Mouse (Mus musculus) CH12.LX (cell line): ENCODE results near the gene A730061H03Rik. TPM values are rescaled to one million over a fixed set of nuclear protein-coding genes. Genes with fewer than 3 reads are reported as not detected.

Experiments used
- DNase-seq: peaks from one replicate; pipeline ENCODE4 v3.0.0-alpha.2; 2013; ENCODE audit errors: extremely low read depth
- H3K27ac ChIP-seq: 2 replicates; pipeline ENCODE4 v1.5.1; 2012; ENCODE audit warnings: low read depth, mild to moderate bottlenecking, control low read depth, moderate library complexity; ENCODE audit not compliant: insufficient read depth
- H3K27me3 ChIP-seq: replicated peaks from 2 replicates; pipeline ENCODE3; 2012; ENCODE audit warnings: inconsistent platforms
- H3K36me3 ChIP-seq, 2 experiments: replicated peaks in 1 of 2; 2 replicates each; pipeline versions ENCODE3 to v1.6.1; 2012; ENCODE audit warnings: inconsistent platforms in 1 of 2, low read length in 1 of 2, mild to moderate bottlenecking in 1 of 2, mixed read lengths in 1 of 2, moderate library complexity in 1 of 2; ENCODE audit not compliant: control insufficient read depth in 1 of 2, insufficient read depth in 1 of 2
- H3K4me1 ChIP-seq, 2 experiments: 2 replicates each; pipeline ENCODE4 v1.6.1; 2012; ENCODE audit warnings: inconsistent platforms in 1 of 2, moderate library complexity in 1 of 2; ENCODE audit not compliant: insufficient read depth in 2 of 2, control insufficient read depth in 1 of 2
- H3K4me2 ChIP-seq: 2 replicates; pipeline ENCODE4 v1.6.1; 2012; ENCODE audit warnings: low read depth, mild to moderate bottlenecking, control low read depth; ENCODE audit not compliant: poor library complexity, insufficient read depth, severe bottlenecking
- H3K4me3 ChIP-seq, 3 experiments: fragments of 150-350 bp in 1 of 3; sonication (generic) in 1 of 3; replicated peaks in 1 of 3; 2 replicates each; pipeline versions ENCODE3 to v1.5.1; 2011 to 2012; ENCODE audit warnings: low read depth in 2 of 3, low read length in 2 of 3, mild to moderate bottlenecking in 2 of 3, moderate library complexity in 2 of 3, control low read depth in 1 of 3, improper control_type of control experiment in 1 of 3, inconsistent platforms in 1 of 3, mixed read lengths in 1 of 3; ENCODE audit not compliant: poor library complexity in 1 of 3
- H3K79me2 ChIP-seq: replicated peaks from 2 replicates; pipeline ENCODE4 v1.6.1; 2012; ENCODE audit warnings: mild to moderate bottlenecking, moderate library complexity; ENCODE audit not compliant: control insufficient read depth, poor library complexity, insufficient read depth, severe bottlenecking; ENCODE audit errors: extremely low read depth
- H3K9ac ChIP-seq: 2 replicates; pipeline ENCODE4 v1.6.1; 2012; ENCODE audit warnings: low read depth, mild to moderate bottlenecking, control low read depth, moderate library complexity; ENCODE audit not compliant: insufficient read depth
- H3K9me3 ChIP-seq: replicated peaks from 2 replicates; pipeline ENCODE3; 2012; ENCODE audit warnings: low read length, inconsistent platforms, mixed read lengths
- BHLHE40 ChIP-seq: IDR thresholded peaks from 2 replicates; pipeline ENCODE4 v1.6.1; 2011; ENCODE audit warnings: mild to moderate bottlenecking, low read depth, low read length, improper control_type of control experiment
- CHD2 ChIP-seq: IDR thresholded peaks from 2 replicates; pipeline ENCODE4 v1.6.1; 2011; ENCODE audit warnings: low read length, improper control_type of control experiment
- HCFC1 ChIP-seq: IDR thresholded peaks from 2 replicates; pipeline ENCODE4 v1.6.1; 2012; ENCODE audit warnings: low read depth, mild to moderate bottlenecking, inconsistent platforms, low read length, improper control_type of control experiment
- JUN ChIP-seq: IDR thresholded peaks from 2 replicates; pipeline ENCODE4 v1.6.1; 2011; ENCODE audit warnings: low read depth, mild to moderate bottlenecking, low read length, improper control_type of control experiment, moderate library complexity; ENCODE audit not compliant: insufficient read depth
- KAT2A ChIP-seq: IDR thresholded peaks from 2 replicates; pipeline ENCODE4 v1.6.1; 2012; ENCODE audit warnings: low read length, improper control_type of control experiment, inconsistent platforms; ENCODE audit not compliant: insufficient replicate concordance
- MAX ChIP-seq: IDR thresholded peaks from 2 replicates; pipeline ENCODE4 v1.6.1; 2011; ENCODE audit warnings: low read length, improper control_type of control experiment
- MAZ ChIP-seq: IDR thresholded peaks from 2 replicates; pipeline ENCODE4 v1.6.1; 2012; ENCODE audit warnings: low read depth, mild to moderate bottlenecking, inconsistent platforms, low read length, improper control_type of control experiment, moderate library complexity
- MEF2A ChIP-seq: IDR thresholded peaks from 2 replicates; pipeline ENCODE4 v1.6.1; 2014; ENCODE audit warnings: low read depth, mild to moderate bottlenecking, inconsistent platforms, low read length, improper control_type of control experiment, borderline replicate concordance
- MYC ChIP-seq: IDR thresholded peaks from 2 replicates; pipeline ENCODE4 v1.6.1; 2011; ENCODE audit warnings: low read depth, mild to moderate bottlenecking, improper control_type of control experiment, low read length
- NRF1 ChIP-seq: IDR thresholded peaks from 2 replicates; pipeline ENCODE4 v1.6.1; 2014; ENCODE audit warnings: low read depth, mild to moderate bottlenecking, inconsistent platforms, low read length, improper control_type of control experiment, moderate library complexity
- POLR2AphosphoS2 ChIP-seq: IDR thresholded peaks from 2 replicates; pipeline ENCODE4 v1.6.1; 2011; ENCODE audit warnings: low read depth, low read length, improper control_type of control experiment
- RAD21 ChIP-seq: IDR thresholded peaks from 2 replicates; pipeline ENCODE4 v1.6.1; 2011; ENCODE audit warnings: low read depth, mild to moderate bottlenecking, low read length, improper control_type of control experiment, moderate library complexity
- SMC3 ChIP-seq: IDR thresholded peaks from 2 replicates; pipeline ENCODE4 v1.6.1; 2011; ENCODE audit warnings: low read depth, low read length, improper control_type of control experiment
- TCF12 ChIP-seq: IDR thresholded peaks from 2 replicates; pipeline ENCODE4 v1.6.1; 2014; ENCODE audit warnings: low read depth, mild to moderate bottlenecking, inconsistent platforms, low read length, improper control_type of control experiment
- UBTF ChIP-seq: IDR thresholded peaks from 2 replicates; pipeline ENCODE4 v1.6.1; 2012; ENCODE audit warnings: low read depth, mild to moderate bottlenecking, inconsistent platforms, low read length, improper control_type of control experiment, moderate library complexity
- ZKSCAN1 ChIP-seq: IDR thresholded peaks from 2 replicates; pipeline ENCODE4 v1.6.1; 2012; ENCODE audit warnings: low read depth, inconsistent platforms, low read length, improper control_type of control experiment, borderline replicate concordance
- ZMIZ1 ChIP-seq: IDR thresholded peaks from 2 replicates; pipeline ENCODE4 v1.6.1; 2012; ENCODE audit warnings: low read depth, mild to moderate bottlenecking, inconsistent platforms, low read length, improper control_type of control experiment
- dilution Hi-C: fragments of 300-500 bp; cut with MboI; formaldehyde crosslinking; loops from 2 replicates; pipeline ENCODE4 v1.14.3; 2020; ENCODE audit warnings: low sequenced_read_pairs; ENCODE audit not compliant: extremely low pct_unique_long_range_greater_than_20kb, extremely low pct_ligation_motif_present
- in situ Hi-C: fragments of 300-500 bp; cut with MboI; formaldehyde crosslinking; loops from 3 replicates; pipeline ENCODE4 v1.14.3; 2019; ENCODE audit warnings: low sequenced_read_pairs, low pct_ligation_motif_present, low pct_unique_long_range_greater_than_20kb, mixed read lengths
- polyA plus RNA-seq: library from polyadenylated mRNA; unstranded; fragments of >175 nt; gene quantifications from 2 replicates; pipeline ENCODE4 v1.2.1, GENCODE M21; 2012; ENCODE audit warnings: low read depth; ENCODE audit not compliant: insufficient read length
- total RNA-seq, 2 experiments: library from RNA; depleted of rRNA; stranded (reverse); fragments of 300-350 nt in 1 of 2; fragments of >200 nt in 1 of 2; gene quantifications; 2 replicates each; pipeline ENCODE4 v1.2.3; 2012 to 2014

A730061H03Rik gene
- total and polyA plus RNA-seq, 3 experiments = 0.34 to 0.93 TPM; not detected in 1

- H3K79me2 ChIP-seq = no peaks in the 10 kb centered on the region
- peaks cover 0 to 3% of the 10 kb centered on the region in 2 experiments for H3K36me3 ChIP-seq
- no peak within 1 kb of the TSS for H3K4me2 ChIP-seq
- TF ChIP-seq ZMIZ1 (no peak), JUN (no peak), ZKSCAN1 (no peak), MYC (no peak), RAD21 (no peak), CHD2 (no peak), MAZ (no peak), MAX (no peak), HCFC1 (no peak), UBTF (no peak), POLR2AphosphoS2 (no peak), SMC3 (no peak), NRF1 (no peak), MEF2A (no peak), BHLHE40 (no peak), KAT2A (no peak), TCF12 (no peak)
- TF ChIP-seq, all 38 proteins: peak for 0
- no peak within 1 kb of the TSS for H3K4me3 ChIP-seq
- no peaks in the 10 kb centered on the region for H3K9me3 ChIP-seq
- dilution Hi-C loops (no loop called here), in situ Hi-C loops (no loop called here)
- peaks cover 11 to 40% of the 10 kb centered on the region in 2 experiments for H3K4me1 ChIP-seq
- no peak within 1 kb of the TSS for H3K27ac ChIP-seq
- peaks cover 24% of the 10 kb centered on the region for H3K27me3 ChIP-seq
- DNase-seq = no peak
- H3K9ac ChIP-seq = no peak within 1 kb of the TSS
These were observed 50.0 kb downstream of the A730061H03Rik start, which contains the start of gene Cpne6 for GRCm38 (mm10) chr14:55510125-55510731. Cpne6 (plus strand) TSS chr14:55510445.

Other genes with a start within 250 kb of the A730061H03Rik start
Only the 20 nearest of the 30 such genes appear.
- 37.3 and 40.3 TPM in 2 replicates for gene Dhrs4, start 81.6 kb downstream of the A730061H03Rik start, total RNA-seq (2012; rRNA removed)
- gene Dhrs4, start 81.6 kb downstream of the A730061H03Rik start, total RNA-seq (2014; rRNA removed) = 24.7 and 27.9 TPM in 2 replicates
- 60.2 and 77.6 TPM in 2 replicates for gene Dhrs4, start 81.6 kb downstream of the A730061H03Rik start, polyA plus RNA-seq
- 1.3 and 2.3 TPM in 2 replicates for gene Carmil3, start 69.8 kb downstream of the A730061H03Rik start, total RNA-seq (2012; rRNA removed)
- 1.00 and 1.9 TPM in 2 replicates for gene Carmil3, start 69.8 kb downstream of the A730061H03Rik start, total RNA-seq (2014; rRNA removed)
- gene Carmil3, start 69.8 kb downstream of the A730061H03Rik start, polyA plus RNA-seq = 5.2 and 6.0 TPM in 2 replicates
- gene Cpne6, start 50.0 kb downstream of the A730061H03Rik start, total RNA-seq (2012; rRNA removed) = not detected in 2 replicates
- not detected in 2 replicates for gene Cpne6, start 50.0 kb downstream of the A730061H03Rik start, total RNA-seq (2014; rRNA removed)
- gene Cpne6, start 50.0 kb downstream of the A730061H03Rik start, polyA plus RNA-seq = not detected in 2 replicates
- 0.13 and 0.29 TPM in 2 replicates for gene Nrl, start 35.4 kb downstream of the A730061H03Rik start, total RNA-seq (2012; rRNA removed)
- 0.14 and 0.86 TPM in 2 replicates for gene Nrl, start 35.4 kb downstream of the A730061H03Rik start, total RNA-seq (2014; rRNA removed)
- gene Nrl, start 35.4 kb downstream of the A730061H03Rik start, polyA plus RNA-seq = 0.20 TPM in 1 of 2 replicates, not detected in the other
- gene Pck2, start 20.1 kb downstream of the A730061H03Rik start, total RNA-seq (2012; rRNA removed) = 105 and 286 TPM in 2 replicates
- gene Pck2, start 20.1 kb downstream of the A730061H03Rik start, total RNA-seq (2014; rRNA removed) = 113 and 120 TPM in 2 replicates
- 144 and 149 TPM in 2 replicates for gene Pck2, start 20.1 kb downstream of the A730061H03Rik start, polyA plus RNA-seq
- gene Dcaf11, start 400 bp downstream of the A730061H03Rik start, total RNA-seq (2012; rRNA removed) = 36.1 and 39.1 TPM in 2 replicates
- gene Dcaf11, start 400 bp downstream of the A730061H03Rik start, total RNA-seq (2014; rRNA removed) = 29.3 and 30.2 TPM in 2 replicates
- 29.6 and 32.6 TPM in 2 replicates for gene Dcaf11, start 400 bp downstream of the A730061H03Rik start, polyA plus RNA-seq
- not detected in 2 replicates for gene Fitm1, start 15.2 kb upstream of the A730061H03Rik start, total RNA-seq (2012; rRNA removed)
- not detected in 2 replicates for gene Fitm1, start 15.2 kb upstream of the A730061H03Rik start, total RNA-seq (2014; rRNA removed)
- gene Fitm1, start 15.2 kb upstream of the A730061H03Rik start, polyA plus RNA-seq = not detected in 2 replicates
- 292 and 335 TPM in 2 replicates for gene Psme1, start 17.7 kb upstream of the A730061H03Rik start, total RNA-seq (2012; rRNA removed)
- gene Psme1, start 17.7 kb upstream of the A730061H03Rik start, total RNA-seq (2014; rRNA removed) = 338 and 377 TPM in 2 replicates
- gene Psme1, start 17.7 kb upstream of the A730061H03Rik start, polyA plus RNA-seq = 638 and 740 TPM in 2 replicates
- gene Emc9, start 24.9 kb upstream of the A730061H03Rik start, total RNA-seq (2012; rRNA removed) = 9.6 and 10.4 TPM in 2 replicates
- gene Emc9, start 24.9 kb upstream of the A730061H03Rik start, total RNA-seq (2014; rRNA removed) = 1.6 and 1.7 TPM in 2 replicates
- 3.7 and 4.2 TPM in 2 replicates for gene Emc9, start 24.9 kb upstream of the A730061H03Rik start, polyA plus RNA-seq
- 634 and 684 TPM in 2 replicates for gene Psme2, start 30.7 kb upstream of the A730061H03Rik start, total RNA-seq (2012; rRNA removed)
- gene Psme2, start 30.7 kb upstream of the A730061H03Rik start, total RNA-seq (2014; rRNA removed) = 467 and 546 TPM in 2 replicates
- 650 and 757 TPM in 2 replicates for gene Psme2, start 30.7 kb upstream of the A730061H03Rik start, polyA plus RNA-seq
- 14.8 and 15.9 TPM in 2 replicates for gene Rnf31, start 31.3 kb upstream of the A730061H03Rik start, total RNA-seq (2012; rRNA removed)
- 3.2 and 3.8 TPM in 2 replicates for gene Rnf31, start 31.3 kb upstream of the A730061H03Rik start, total RNA-seq (2014; rRNA removed)
- gene Rnf31, start 31.3 kb upstream of the A730061H03Rik start, polyA plus RNA-seq = 18.2 and 22.6 TPM in 2 replicates
- gene Irf9, start 43.2 kb upstream of the A730061H03Rik start, total RNA-seq (2012; rRNA removed) = 9.2 and 10.1 TPM in 2 replicates
- gene Irf9, start 43.2 kb upstream of the A730061H03Rik start, total RNA-seq (2014; rRNA removed) = 9.6 and 11.2 TPM in 2 replicates
- 12.4 and 12.8 TPM in 2 replicates for gene Irf9, start 43.2 kb upstream of the A730061H03Rik start, polyA plus RNA-seq
- not detected in 2 replicates for gene Rec8, start 57.6 kb upstream of the A730061H03Rik start, total RNA-seq (2012; rRNA removed)
- gene Rec8, start 57.6 kb upstream of the A730061H03Rik start, total RNA-seq (2014; rRNA removed) = not detected in 2 replicates
- not detected in 2 replicates for gene Rec8, start 57.6 kb upstream of the A730061H03Rik start, polyA plus RNA-seq
- gene Ipo4, start 75.6 kb upstream of the A730061H03Rik start, total RNA-seq (2012; rRNA removed) = 84.8 and 95.0 TPM in 2 replicates
- 47.5 TPM in 2 replicates for gene Ipo4, start 75.6 kb upstream of the A730061H03Rik start, total RNA-seq (2014; rRNA removed)
- 164 and 175 TPM in 2 replicates for gene Ipo4, start 75.6 kb upstream of the A730061H03Rik start, polyA plus RNA-seq
- 0.17 TPM in 1 of 2 replicates, not detected in the other for gene Gm49378, start 77.5 kb upstream of the A730061H03Rik start, total RNA-seq (2012; rRNA removed)
- gene Gm49378, start 77.5 kb upstream of the A730061H03Rik start, total RNA-seq (2014; rRNA removed) = 9.1 and 11.7 TPM in 2 replicates
- gene Gm49378, start 77.5 kb upstream of the A730061H03Rik start, polyA plus RNA-seq = 8.7 TPM in 1 of 2 replicates, not detected in the other
- 51.3 and 57.8 TPM in 2 replicates for gene Tm9sf1, start 83.4 kb upstream of the A730061H03Rik start, total RNA-seq (2012; rRNA removed)
- 36.1 and 39.5 TPM in 2 replicates for gene Tm9sf1, start 83.4 kb upstream of the A730061H03Rik start, total RNA-seq (2014; rRNA removed)
- 58.0 and 65.3 TPM in 2 replicates for gene Tm9sf1, start 83.4 kb upstream of the A730061H03Rik start, polyA plus RNA-seq
- 0.29 and 0.30 TPM in 2 replicates for gene Tssk4, start 89.8 kb upstream of the A730061H03Rik start, total RNA-seq (2012; rRNA removed)
- gene Tssk4, start 89.8 kb upstream of the A730061H03Rik start, total RNA-seq (2014; rRNA removed) = 0.14 TPM in 1 of 2 replicates, not detected in the other
- 0.26 and 0.31 TPM in 2 replicates for gene Tssk4, start 89.8 kb upstream of the A730061H03Rik start, polyA plus RNA-seq
- gene Mdp1, start 100.1 kb upstream of the A730061H03Rik start, total RNA-seq (2012; rRNA removed) = 25.1 and 25.6 TPM in 2 replicates
- 30.9 and 39.0 TPM in 2 replicates for gene Mdp1, start 100.1 kb upstream of the A730061H03Rik start, total RNA-seq (2014; rRNA removed)
- gene Mdp1, start 100.1 kb upstream of the A730061H03Rik start, polyA plus RNA-seq = 23.4 and 26.0 TPM in 2 replicates
- 34.3 and 37.3 TPM in 2 replicates for gene Gmpr2, start 111.5 kb upstream of the A730061H03Rik start, total RNA-seq (2012; rRNA removed)
- gene Gmpr2, start 111.5 kb upstream of the A730061H03Rik start, total RNA-seq (2014; rRNA removed) = 51.3 and 54.9 TPM in 2 replicates
- 34.7 and 44.3 TPM in 2 replicates for gene Gmpr2, start 111.5 kb upstream of the A730061H03Rik start, polyA plus RNA-seq
- 378 and 515 TPM in 2 replicates for gene Nedd8, start 111.7 kb upstream of the A730061H03Rik start, total RNA-seq (2012; rRNA removed)
- gene Nedd8, start 111.7 kb upstream of the A730061H03Rik start, total RNA-seq (2014; rRNA removed) = 272 and 276 TPM in 2 replicates
- gene Nedd8, start 111.7 kb upstream of the A730061H03Rik start, polyA plus RNA-seq = 513 and 653 TPM in 2 replicates